Comparison of ENCODE assay signal across 19 mouse cellular contexts in genomic region chr19:29488073-29488390, GRCm38 (mm10). TPM values are rescaled to one million over a fixed set of nuclear protein-coding genes. Genes with fewer than 3 reads are reported as not detected.
A peak's percentile ranks its signal among the peaks of the same experiment; 100 is the strongest.
DNase-seq lines count a peak whose midpoint lies in the region; ATAC-seq and TF ChIP-seq lines count a peak whose summit lies in the region.
"Had no signal": no experiment of that assay in that cellular context is flagged by ENCODE, and none has a peak within 500 bp of the region (broad histone marks: within the 10 kb centered on the region; RNA-seq: fewer than 3 reads in every experiment).

No protein-coding gene starts in this region.

- H3K36me3 ChIP-seq in kidney, embryonic 15.5 days, result no peaks in the 10 kb centered on the region
- H3K36me3 ChIP-seq in kidney, embryonic 14.5 days (ENCODE audit: control insufficient read depth, insufficient read depth, low read length), result no peaks in the 10 kb centered on the region
- no peaks in the 10 kb centered on the region for H3K36me3 ChIP-seq in macrophage (ENCODE audit: inconsistent target)
- no peaks in the 10 kb centered on the region for H3K36me3 ChIP-seq in midbrain, embryonic 13.5 days
- no peaks in the 10 kb centered on the region for H3K36me3 ChIP-seq in forebrain, postnatal 0 days (ENCODE audit: insufficient read depth)
- H3K36me3 ChIP-seq: forebrain, embryonic 15.5 days; limb, embryonic 10.5 days; neural tube, embryonic 13.5 days had no signal

- peaks cover 11% of the 10 kb centered on the region; the same call in 1 of the 2 replicates for H3K4me1 ChIP-seq in kidney, embryonic 15.5 days
- H3K4me1 ChIP-seq in kidney, embryonic 14.5 days (ENCODE audit: control insufficient read depth, insufficient read depth, low read length), result 0 out of 2 replicates have a peak, but pooled peaks cover 3% of the 10 kb centered on the region
- H3K4me1 ChIP-seq in bone marrow macrophage, adult 2 months (ENCODE audit: control insufficient read depth, insufficient read depth, low read length), result peaks cover 50% of the 10 kb centered on the region
- H3K4me1 ChIP-seq in midbrain, embryonic 13.5 days (replicated peaks), result no peaks in the 10 kb centered on the region
- no peaks in the 10 kb centered on the region for H3K4me1 ChIP-seq in forebrain, postnatal 0 days (ENCODE audit: insufficient read depth)
- H3K4me1 ChIP-seq: forebrain, embryonic 15.5 days; limb, embryonic 10.5 days; neural tube, embryonic 13.5 days had no signal

- TF ChIP-seq CTCF in bone marrow macrophage, adult 2 months (IDR thresholded peaks at IDR 0.05; ENCODE audit: low read depth, low read length), result no peak
- no peak for TF ChIP-seq CTCF in forebrain, postnatal 0 days (IDR thresholded peaks at IDR 0.05; ENCODE audit: low read depth)

- no peak for TF ChIP-seq POLR2A in bone marrow macrophage, adult 2 months (IDR thresholded peaks at IDR 0.05; ENCODE audit: borderline replicate concordance, low read depth, low read length)

- H3K4me2 ChIP-seq in kidney, embryonic 15.5 days, result no peak overlapping the region
- no peak overlapping the region for H3K4me2 ChIP-seq in kidney, embryonic 14.5 days (replicated peaks; ENCODE audit: low read depth, low read length)
- no peak overlapping the region for H3K4me2 ChIP-seq in midbrain, embryonic 13.5 days (replicated peaks)
- H3K4me2 ChIP-seq in forebrain, postnatal 0 days (ENCODE audit: low read depth), result no peak overlapping the region
- H3K4me2 ChIP-seq: forebrain, embryonic 15.5 days; neural tube, embryonic 13.5 days had no signal

- H3K4me3 ChIP-seq in kidney, embryonic 15.5 days (replicated peaks), result no peak overlapping the region
- H3K4me3 ChIP-seq in kidney, embryonic 14.5 days (ENCODE audit: low read length), result no peak overlapping the region
- peak overlapping the region; percentile 34 for H3K4me3 ChIP-seq in bone marrow macrophage, adult 2 months (ENCODE audit: insufficient read depth, low read length)
- H3K4me3 ChIP-seq in macrophage (ENCODE audit: inconsistent target), result no peak overlapping the region
- H3K4me3 ChIP-seq in midbrain, embryonic 13.5 days (replicated peaks), result no peak overlapping the region
- no peak overlapping the region for H3K4me3 ChIP-seq in forebrain, postnatal 0 days (ENCODE audit: low read depth, low read length)
- H3K4me3 ChIP-seq: forebrain, embryonic 15.5 days; limb, embryonic 10.5 days; neural tube, embryonic 13.5 days had no signal

- DNase-seq in forebrain, postnatal 0 days, result no peak
- DNase-seq: cerebellum, adult 8-10 months; gastrocnemius, postnatal 36 days; heart, postnatal 10 days; kidney, postnatal 14 days; lung, postnatal 10 days; retina, postnatal 1 day; thymus, adult 18-20 months had no signal

- no peak for ATAC-seq in kidney, embryonic 15.5 days (replicated peaks; ENCODE audit: low FRiP score)
- ATAC-seq in kidney, embryonic 14.5 days (ENCODE audit: low FRiP score, low TSS enrichment), result no peak
- peak; percentile 41 to 49; a peak in 2 of 4 replicates for ATAC-seq in hematopoietic stem cell, adult 5-6 weeks (replicated peaks in 1 of 2; ENCODE audit: insufficient read depth in 1 of 2, low FRiP score in 2 of 2, low TSS enrichment in 1 of 2, low read depth in 1 of 2, poor library complexity in 2 of 2, severe bottlenecking in 2 of 2)
- no peak for ATAC-seq in midbrain, embryonic 13.5 days
- ATAC-seq in cerebellum, adult (ENCODE audit: insufficient number of reproducible peaks, low FRiP score, low TSS enrichment), result no peak
- ATAC-seq in forebrain, postnatal 0 days, result no peak
- ATAC-seq: activated CD4-positive, CD25-positive, alpha-beta regulatory T cell, adult 4 months; forebrain, embryonic 15.5 days had no signal

- H3K9me3 ChIP-seq in kidney, embryonic 15.5 days (replicated peaks), result no peaks in the 10 kb centered on the region
- H3K9me3 ChIP-seq in kidney, embryonic 14.5 days (ENCODE audit: control insufficient read depth, low read length), result no peaks in the 10 kb centered on the region
- no peaks in the 10 kb centered on the region for H3K9me3 ChIP-seq in midbrain, embryonic 13.5 days
- no peaks in the 10 kb centered on the region for H3K9me3 ChIP-seq in forebrain, postnatal 0 days (ENCODE audit: low read length)
- H3K9me3 ChIP-seq: forebrain, embryonic 15.5 days; limb, embryonic 10.5 days; neural tube, embryonic 13.5 days had no signal

- no peaks in the 10 kb centered on the region for H3K27me3 ChIP-seq in kidney, embryonic 15.5 days
- no peaks in the 10 kb centered on the region for H3K27me3 ChIP-seq in kidney, embryonic 14.5 days (ENCODE audit: control insufficient read depth, insufficient read depth, low read length)
- no peaks in the 10 kb centered on the region for H3K27me3 ChIP-seq in midbrain, embryonic 13.5 days
- no peaks in the 10 kb centered on the region for H3K27me3 ChIP-seq in forebrain, postnatal 0 days (ENCODE audit: insufficient read depth, low read length)
- H3K27me3 ChIP-seq: forebrain, embryonic 15.5 days; neural tube, embryonic 13.5 days had no signal

- no peak overlapping the region for H3K9ac ChIP-seq in kidney, embryonic 15.5 days
- no peak overlapping the region for H3K9ac ChIP-seq in kidney, embryonic 14.5 days (ENCODE audit: low read depth, low read length)
- H3K9ac ChIP-seq in midbrain, embryonic 13.5 days (replicated peaks), result no peak overlapping the region
- no peak overlapping the region for H3K9ac ChIP-seq in forebrain, postnatal 0 days
- H3K9ac ChIP-seq: forebrain, embryonic 15.5 days; neural tube, embryonic 13.5 days had no signal

- H3K27ac ChIP-seq in kidney, embryonic 15.5 days, result peak overlapping the region; percentile 41; the same call in 1 of the 2 replicates
- H3K27ac ChIP-seq in kidney, embryonic 14.5 days (ENCODE audit: low read depth, low read length), result no peak overlapping the region
- peak overlapping the region; percentile 99 for H3K27ac ChIP-seq in bone marrow macrophage, adult 2 months (ENCODE audit: insufficient read depth, low read depth, low read length)
- peak overlapping the region; percentile 98 for H3K27ac ChIP-seq in macrophage
- no peak overlapping the region for H3K27ac ChIP-seq in midbrain, embryonic 13.5 days
- H3K27ac ChIP-seq in forebrain, postnatal 0 days (ENCODE audit: low read depth, low read length), result no peak overlapping the region
- H3K27ac ChIP-seq: forebrain, embryonic 15.5 days; limb, embryonic 10.5 days; neural tube, embryonic 13.5 days had no signal

- H3K79me2 ChIP-seq in macrophage (ENCODE audit: inconsistent target), result no peaks in the 10 kb centered on the region; the same call in 1 of the 2 replicates

- whole genome bisulfite sequencing in kidney, embryonic 15.5 days, result 45% methylated on average over 6 of the region's 6 CpGs
- WGBS in kidney, embryonic 14.5 days, result 54% methylated on average over 6 of the region's 6 CpGs
- 2% methylated on average over 5 of the region's 6 CpGs for WGBS in macrophage (ENCODE audit: missing documents)
- WGBS in midbrain, embryonic 13.5 days, result 78% methylated on average over 6 of the region's 6 CpGs
- 66% methylated on average over 6 of the region's 6 CpGs for WGBS in forebrain, postnatal 0 days

RNA-seq across cellular contexts. Expression of gene Ric1, which starts 34.0 kb away (rescaled TPM):
- polyA plus RNA-seq in kidney, embryonic 15.5 days (2015; fragmentation: Nextera tagmentation; extraction: Ambion mirVana), result 14.2 and 14.6 TPM in 2 replicates
- 17.4 and 19.3 TPM in 2 replicates for polyA plus RNA-seq in kidney, embryonic 14.5 days (2014; fragmentation: Nextera tagmentation; extraction: Ambion mirVana)
- polyA plus RNA-seq in bone marrow macrophage, adult 2 months (2012; ENCODE audit: insufficient read depth, insufficient read length, missing spikeins), result 22.5 and 23.1 TPM in 2 replicates
- 24.2 and 36.3 TPM in 2 replicates for total RNA-seq in hematopoietic stem cell, adult 5-6 weeks (2017)
- 100 to 1,000 TPM; 142 to 734 (median 245) TPM for total RNA-seq in macrophage (2018; cell fraction: chromatin; rRNA removed)
- total RNA-seq in macrophage (2018; cell fraction: cytosol; rRNA removed), result 10 to 100 TPM; 30.8 to 76.6 (median 44.6) TPM
- 100 to 1,000 TPM in 25 of 26 experiments, 10 to 100 TPM in 1; 86.3 to 557 (median 248) TPM for total RNA-seq in macrophage (2018; cell fraction: nucleus; rRNA removed)
- 11.9 to 21.2 TPM (median 19.1 TPM) in 3 replicates for polyA plus RNA-seq in macrophage (2018)
- polyA plus RNA-seq in midbrain, embryonic 13.5 days (2015; fragmentation: Nextera tagmentation; extraction: Ambion mirVana), result 11.9 and 13.0 TPM in 2 replicates
- 35.0 and 38.0 TPM in 2 replicates for total RNA-seq in forebrain, postnatal 0 days (2014; rRNA removed)
- polyA plus RNA-seq in forebrain, postnatal 0 days (2015; fragmentation: Nextera tagmentation; extraction: Ambion mirVana), result 7.9 and 10.4 TPM in 2 replicates

Comparison
In these comparisons a context has a peak if more than half of its experiments do, and no peak if none do; other contexts are left out.
1. H3K27ac ChIP-seq: peak in kidney, embryonic 15.5 days (single experiment), bone marrow macrophage, adult 2 months (single experiment) and macrophage (single experiment); none in kidney, embryonic 14.5 days (single experiment), midbrain, embryonic 13.5 days (single experiment) and forebrain, postnatal 0 days (single experiment).
2. ATAC-seq: peak in hematopoietic stem cell, adult 5-6 weeks (2 of 2); none in kidney, embryonic 15.5 days (single experiment), kidney, embryonic 14.5 days (single experiment), midbrain, embryonic 13.5 days (single experiment), cerebellum, adult (single experiment) and forebrain, postnatal 0 days (single experiment).